Mouse (Mus musculus) lung, postnatal 0 days (tissue): Measurements from ENCODE around the gene Nat8f4. TPM values are rescaled to one million over a fixed set of nuclear protein-coding genes. Genes with fewer than 3 reads are reported as not detected.
"Not testable (repeated sequence)": the region's sequence is repeated elsewhere in the genome, so short reads cannot be mapped to it uniquely, and the experiment has no call there.

Experiments
- ATAC-seq: fragments of 200-750 bp; cut with Nextera tagmentation; 2 replicates; pipeline ENCODE4 v1.8.0; 2017; ENCODE audit warnings: moderate library complexity
- DNase-seq: peaks from one replicate; pipeline ENCODE4 v3.0.0-alpha.2; 2016; ENCODE audit warnings: low spot score
- H3K27ac ChIP-seq: fragments of 300-500 bp; sonication (generic); 2 replicates; pipeline ENCODE4 v1.5.1; 2014; ENCODE audit warnings: antibody characterized with exemption, mild to moderate bottlenecking, low read length, mixed read lengths
- H3K27me3 ChIP-seq: fragments of 300-500 bp; sonication (generic); replicated peaks from 2 replicates; pipeline ENCODE4 v1.6.1; 2014; ENCODE audit warnings: low read length, mixed read lengths; ENCODE audit not compliant: insufficient read depth
- H3K36me3 ChIP-seq: fragments of 300-500 bp; sonication (generic); 2 replicates; pipeline ENCODE4 v1.6.1; 2014; ENCODE audit warnings: low read length, mixed read lengths; ENCODE audit not compliant: insufficient read depth
- H3K4me1 ChIP-seq: fragments of 300-500 bp; sonication (generic); 2 replicates; pipeline ENCODE4 v1.6.1; 2014; ENCODE audit warnings: antibody characterized with exemption, low read depth, low read length, mixed read lengths; ENCODE audit not compliant: insufficient read depth
- H3K4me2 ChIP-seq: fragments of 300-500 bp; sonication (generic); replicated peaks from 2 replicates; pipeline ENCODE4 v1.6.1; 2014; ENCODE audit warnings: low read depth, mild to moderate bottlenecking, low read length, moderate library complexity, mixed read lengths
- H3K4me3 ChIP-seq: fragments of 300-500 bp; sonication (generic); 2 replicates; pipeline ENCODE4 v1.5.1; 2014; ENCODE audit warnings: low read depth, low read length
- H3K9ac ChIP-seq: fragments of 300-500 bp; sonication (generic); replicated peaks from 2 replicates; pipeline ENCODE4 v1.6.1; 2014; ENCODE audit warnings: low read depth, mild to moderate bottlenecking
- H3K9me3 ChIP-seq: fragments of 300-500 bp; sonication (generic); 2 replicates; pipeline ENCODE4 v1.6.1; 2016; ENCODE audit warnings: low read length, mixed read lengths
- CTCF ChIP-seq: IDR thresholded peaks from 2 replicates; pipeline ENCODE4 v1.5.1; 2016; ENCODE audit warnings: antibody characterized with exemption, mild to moderate bottlenecking
- EP300 ChIP-seq: IDR thresholded peaks from 2 replicates; pipeline ENCODE4 v1.6.1; 2016; ENCODE audit warnings: antibody characterized with exemption, mild to moderate bottlenecking, control low read depth
- WGBS: fragments of 180-500 bp; shearing (Covaris S2); extraction: QIAGEN DNeasy Blood & Tissue Kit; methylation state at CpG from one replicate; pipeline ENCODE4 v1.1.7; 2014; 5-methylcytosine and 5-hydroxymethylcytosine counted together
- polyA plus RNA-seq: library from polyadenylated mRNA; unstranded; fragments of >200 nt; fragmentation: Nextera tagmentation; extraction: Ambion mirVana; gene quantifications from 2 replicates; pipeline ENCODE4 v1.2.1, GENCODE M21; 2015

Gene Nat8f4
- polyA plus RNA-seq = 2.6 and 2.7 TPM in 2 replicates

GRCm38 (mm10) chr6:85904642-85905061 is at the start of gene Nat8f4:
Gene Nat8f4 (minus strand): TSS chr6:85904884.
- H3K27me3 ChIP-seq, H3K9me3 ChIP-seq, H3K4me1 ChIP-seq, H3K36me3 ChIP-seq, H3K27ac ChIP-seq, H3K9ac ChIP-seq: not testable (repeated sequence)
- ATAC-seq (peak; percentile 79), DNase-seq (peak; percentile 48)
- H3K4me3 ChIP-seq = peak within 1 kb of the TSS; percentile 33
- 13% methylated on average over 20 of the region's 20 CpGs for WGBS
- peak; percentile 87 for TF ChIP-seq CTCF
- 0 out of 2 replicates have a peak within 1 kb of the TSS, but pooled peaks have one; percentile 25 for H3K4me2 ChIP-seq

GRCm38 (mm10) chr6:85948549-85948948 is 43.9 kb upstream of the Nat8f4 start:
- no peaks in the 10 kb centered on the region for H3K4me1 ChIP-seq
- H3K9ac ChIP-seq = no peak overlapping the region
- H3K4me2 ChIP-seq = no peak overlapping the region
- H3K9me3 ChIP-seq = no peaks in the 10 kb centered on the region
- TF ChIP-seq EP300 = no peak
- TF ChIP-seq CTCF = no peak
- WGBS = 90% methylated on average over 6 of the region's 6 CpGs
- H3K36me3 ChIP-seq = peaks cover 56% of the 10 kb centered on the region
- no peak for ATAC-seq
- no peak overlapping the region for H3K27ac ChIP-seq
- no peak for DNase-seq
- H3K27me3 ChIP-seq = no peaks in the 10 kb centered on the region
- H3K4me3 ChIP-seq = no peak overlapping the region

DNA sequence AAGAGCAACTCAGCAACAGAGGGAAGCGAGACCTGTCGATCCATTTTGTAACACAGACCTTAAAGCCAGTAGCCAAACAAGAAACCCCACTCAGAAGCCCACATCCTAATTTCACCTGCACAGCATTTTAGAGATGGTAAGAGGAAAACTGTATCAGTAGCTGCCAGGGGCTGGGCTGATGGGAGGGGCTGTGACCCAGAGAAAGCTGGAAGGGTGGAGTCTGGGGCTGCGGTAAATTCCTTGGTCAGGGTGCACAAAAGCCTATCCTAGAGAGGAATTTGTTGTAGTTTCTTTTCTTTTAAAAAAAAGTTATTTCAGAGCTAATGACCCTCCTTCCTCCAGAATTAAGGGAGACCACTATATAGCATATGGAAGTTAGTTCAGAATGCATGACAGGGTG is 37.8 kb upstream of the Nat8f4 start:
- H3K9ac ChIP-seq = no peak overlapping the region
- ATAC-seq (no peak), DNase-seq (no peak)
- H3K27ac ChIP-seq = no peak overlapping the region
- H3K27me3 ChIP-seq = no peaks in the 10 kb centered on the region
- WGBS = 96% methylated on average over 3 of the region's 3 CpGs
- peaks cover 30% of the 10 kb centered on the region; the same call in 1 of the 2 replicates for H3K36me3 ChIP-seq
- H3K4me3 ChIP-seq = no peak overlapping the region
- no peak overlapping the region for H3K4me2 ChIP-seq
- H3K9me3 ChIP-seq = no peaks in the 10 kb centered on the region
- no peaks in the 10 kb centered on the region; the same call in 1 of the 2 replicates for H3K4me1 ChIP-seq
- no peak for TF ChIP-seq CTCF
- no peak for TF ChIP-seq EP300

GRCm38 (mm10) chr6:85938701-85939100 is 34.0 kb upstream of the Nat8f4 start:
- Histone ChIP-seq H3K27me3 (no peaks in the 10 kb centered on the region), H3K4me2 (no peak overlapping the region), H3K9ac (no peak overlapping the region), H3K4me1 (no peaks in the 10 kb centered on the region; the same call in 1 of the 2 replicates), H3K9me3 (no peaks in the 10 kb centered on the region), H3K4me3 (no peak overlapping the region), H3K27ac (no peak overlapping the region), H3K36me3 (peaks cover 2% of the 10 kb centered on the region; the same call in 1 of the 2 replicates)
- 67% methylated on average over 10 of the region's 10 CpGs for WGBS
- no peak for ATAC-seq
- TF ChIP-seq EP300 = no peak
- TF ChIP-seq CTCF = no peak
- DNase-seq = no peak

DNA sequence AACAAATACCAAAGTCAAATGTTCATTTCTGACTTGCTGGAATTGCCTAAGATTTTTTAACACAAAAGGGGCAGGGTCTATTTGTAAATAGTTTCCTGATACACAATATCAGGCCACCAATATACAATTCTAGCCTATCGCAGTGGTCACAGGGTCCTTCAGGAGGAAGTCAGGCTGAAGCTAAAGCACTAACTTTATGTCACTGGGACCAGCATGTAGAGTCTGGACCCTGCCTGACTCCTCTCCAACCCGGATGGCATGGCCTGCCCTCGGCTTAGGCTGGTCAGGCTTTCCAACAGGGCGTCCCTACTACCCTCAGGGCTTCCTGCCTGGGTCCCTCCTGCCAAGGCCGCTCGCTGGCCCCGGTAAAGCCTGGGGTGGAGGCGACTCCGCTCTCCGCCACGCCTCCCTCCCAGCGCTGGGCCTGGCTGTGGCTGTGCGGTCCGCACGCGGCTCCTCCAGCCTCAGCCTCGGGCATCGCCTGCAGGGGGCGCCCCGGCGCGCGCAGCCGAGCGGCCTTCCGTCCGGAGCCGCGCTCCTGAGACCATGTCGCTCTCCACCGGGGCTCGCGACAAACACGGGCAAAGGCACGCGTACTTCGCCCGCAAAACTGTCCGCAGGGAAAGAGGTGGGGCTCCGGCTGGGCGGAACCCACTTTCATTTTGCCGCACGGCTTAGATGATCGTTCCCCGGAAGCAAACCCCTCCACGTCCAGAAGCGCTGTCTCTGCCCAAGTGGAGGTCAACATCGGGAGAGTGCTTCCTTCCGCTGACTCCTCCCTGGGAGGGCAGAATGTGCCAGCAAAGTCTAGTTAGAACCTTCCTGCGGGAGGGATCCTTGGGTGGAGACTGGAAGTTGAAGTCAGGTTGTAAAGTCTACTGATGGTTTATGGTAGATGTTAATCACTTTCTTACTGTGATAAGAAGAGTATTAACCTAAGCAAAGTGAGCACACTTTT is 32.1 kb upstream of the Nat8f4 start:
- TF ChIP-seq CTCF = peak; percentile 76
- ATAC-seq (peak; percentile 97), DNase-seq (peak; percentile 96)
- H3K4me3 ChIP-seq = peak overlapping the region; percentile 44
- not testable (repeated sequence) for H3K4me1 ChIP-seq, H3K36me3 ChIP-seq, H3K27me3 ChIP-seq, H3K9me3 ChIP-seq
- WGBS = 1% methylated on average over 37 of the region's 50 CpGs
- H3K4me2 ChIP-seq = peak overlapping the region; percentile 53
- peak overlapping the region; percentile 73 for H3K27ac ChIP-seq
- 0 out of 2 replicates have a peak overlapping the region, but pooled peaks have one; percentile 1 for H3K9ac ChIP-seq

DNA sequence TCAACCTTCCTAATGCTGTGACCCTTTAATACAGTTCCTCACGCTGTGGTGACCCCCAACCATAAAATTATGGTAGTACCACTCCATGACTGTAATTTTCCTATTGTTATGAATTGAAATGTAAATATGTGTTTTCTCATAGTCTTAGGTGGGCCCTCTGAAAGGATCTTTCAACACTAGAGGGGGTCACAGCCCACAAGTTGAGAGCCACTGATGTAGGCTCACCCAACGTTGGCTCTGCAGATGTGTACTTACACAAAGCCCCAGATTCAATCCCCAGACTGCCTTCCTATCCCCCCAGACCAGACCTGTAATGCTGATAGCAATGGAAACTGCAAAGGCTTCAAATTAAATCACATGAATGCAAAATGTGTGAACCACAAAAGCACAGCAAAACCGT is 31.0 kb upstream of the Nat8f4 start:
- Histone ChIP-seq H3K9ac (no peak overlapping the region), H3K27me3 (no peaks in the 10 kb centered on the region), H3K4me3 (no peak overlapping the region), H3K9me3 (no peaks in the 10 kb centered on the region), H3K27ac (no peak overlapping the region), H3K4me1 (no peaks in the 10 kb centered on the region; the same call in 1 of the 2 replicates), H3K4me2 (no peak overlapping the region), H3K36me3 (no peaks in the 10 kb centered on the region)
- 58% methylated on average over 3 of the region's 3 CpGs for WGBS
- peak; percentile 42 for TF ChIP-seq CTCF
- TF ChIP-seq EP300 = no peak
- ATAC-seq (no peak), DNase-seq (no peak)
